Mouse (Mus musculus): Measurements from ENCODE around the gene Vat1.

DNA sequence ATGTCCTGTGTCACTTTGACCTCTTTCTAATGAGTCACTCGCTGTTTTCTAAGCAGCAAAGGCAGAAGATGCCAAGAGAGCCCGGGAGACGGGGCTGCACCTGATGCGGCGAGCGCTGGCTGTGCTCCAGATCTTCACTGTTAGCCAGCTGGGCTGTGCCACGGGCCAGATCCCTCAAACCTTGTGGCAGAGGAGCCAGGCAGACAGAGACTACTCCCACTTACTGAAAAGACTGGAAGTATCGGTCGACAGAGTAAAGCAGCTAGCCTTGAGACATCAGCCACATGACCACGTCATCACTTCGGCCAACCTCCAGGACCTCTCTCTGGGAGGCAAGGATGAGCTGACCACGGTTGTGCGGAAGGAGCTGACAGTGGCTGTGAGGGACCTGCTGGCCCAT is 32.6 kb downstream of the Vat1 start:
- no peak for TF ChIP-seq CHD2 (IDR thresholded peaks at IDR 0.05; ENCODE audit: low read length)
- TF ChIP-seq SIN3A (IDR thresholded peaks at IDR 0.05; ENCODE audit: low read length): no peak
- TF ChIP-seq CTCF (conservative IDR thresholded peaks at IDR 0.05 in 1 of 2, IDR thresholded peaks at IDR 0.05 in 1 of 2; ENCODE audit: low read depth in 2 of 2, low read length in 2 of 2): no peak
- no peak for TF ChIP-seq POLR2A (IDR thresholded peaks at IDR 0.05; ENCODE audit: low read depth, low read length)
- TF ChIP-seq SMC3 (IDR thresholded peaks at IDR 0.05; ENCODE audit: low read depth, low read length): no peak
- TF ChIP-seq HCFC1 (IDR thresholded peaks at IDR 0.05; ENCODE audit: low read depth, low read length): no peak
- no peak for TF ChIP-seq POLR2AphosphoS2 (IDR thresholded peaks at IDR 0.05; ENCODE audit: low read depth, low read length)
- TF ChIP-seq IRF4 (IDR thresholded peaks at IDR 0.05; ENCODE audit: low read depth, low read length): no peak
- no peak for TF ChIP-seq UBTF (IDR thresholded peaks at IDR 0.05; ENCODE audit: low read depth, low read length)
